Mouse (Mus musculus) gastrocnemius, adult 18-20 months (tissue): ENCODE measurements at regions not wholly inside any gene's neighbourhood (a gene's known extent, or its start where the extent isn't known, plus 50 kb on each side); places are given as distances from the start of the nearest gene placed in this dataset.

Experiments
- DNase-seq: peaks from one replicate; pipeline ENCODE4 v3.0.0; 2021; ENCODE audit warnings: low spot score

DNA sequence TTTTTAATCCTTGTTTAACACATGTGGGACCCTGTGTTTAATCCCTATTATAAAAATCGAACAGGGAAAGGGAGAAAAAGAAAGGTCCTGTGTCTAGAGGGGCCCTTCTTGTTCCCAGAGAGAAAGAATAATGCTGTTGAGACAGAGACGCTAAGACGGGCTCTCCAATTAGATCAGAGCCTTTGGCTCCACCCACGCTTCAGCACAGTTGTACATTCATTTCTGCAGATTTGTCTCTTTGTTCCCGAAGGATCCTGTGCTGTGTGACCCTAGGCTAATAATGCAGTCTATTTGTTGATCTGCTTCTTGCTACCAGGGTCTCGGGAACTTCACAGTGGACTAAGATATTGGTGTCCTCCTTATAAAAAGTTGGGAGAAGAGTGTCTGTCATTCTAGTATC is 92.0 kb downstream of the Cdc5l start:
- DNase-seq: no peak

DNA sequence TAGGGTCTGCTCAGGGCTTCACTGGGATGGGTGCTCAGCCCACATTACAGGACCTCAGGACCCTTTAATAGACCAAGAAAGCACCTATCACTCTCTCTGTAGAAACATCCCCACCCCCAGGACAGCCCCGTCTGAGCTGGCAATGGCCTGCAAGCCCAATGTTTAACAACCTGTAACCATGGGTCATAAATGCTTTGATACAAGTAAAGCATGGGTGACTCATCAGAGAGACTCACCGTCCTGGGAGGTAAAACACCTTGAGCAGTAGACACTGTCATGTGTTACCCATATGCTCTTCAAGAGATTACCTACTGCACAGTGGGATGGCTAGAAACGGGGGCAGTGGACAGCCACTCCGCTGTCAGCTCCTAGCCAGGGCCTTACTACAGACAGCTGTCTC is 92.7 kb downstream of the Cdc5l start:
- no peak for DNase-seq

DNA sequence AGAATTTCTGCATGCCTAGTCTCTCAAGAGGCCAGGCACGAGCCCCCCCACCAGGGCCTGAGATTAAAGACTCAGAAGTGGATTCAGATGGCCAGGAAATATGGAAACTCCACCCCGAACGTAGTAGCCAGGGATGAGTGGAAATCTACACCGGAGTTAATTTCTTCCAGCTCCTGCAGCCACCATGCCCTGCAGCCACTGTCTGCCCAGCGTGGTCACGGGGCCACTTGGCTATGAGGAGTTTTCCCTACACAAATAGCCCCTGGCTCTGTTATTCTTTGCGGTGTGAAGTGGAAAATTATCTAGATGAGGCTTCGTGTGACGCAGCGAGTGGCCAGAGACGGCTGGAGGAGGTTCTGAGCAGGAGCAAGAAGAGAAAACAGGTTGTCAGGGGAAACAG is 94.3 kb downstream of the Cdc5l start:
- DNase-seq: peak; percentile 29

DNA sequence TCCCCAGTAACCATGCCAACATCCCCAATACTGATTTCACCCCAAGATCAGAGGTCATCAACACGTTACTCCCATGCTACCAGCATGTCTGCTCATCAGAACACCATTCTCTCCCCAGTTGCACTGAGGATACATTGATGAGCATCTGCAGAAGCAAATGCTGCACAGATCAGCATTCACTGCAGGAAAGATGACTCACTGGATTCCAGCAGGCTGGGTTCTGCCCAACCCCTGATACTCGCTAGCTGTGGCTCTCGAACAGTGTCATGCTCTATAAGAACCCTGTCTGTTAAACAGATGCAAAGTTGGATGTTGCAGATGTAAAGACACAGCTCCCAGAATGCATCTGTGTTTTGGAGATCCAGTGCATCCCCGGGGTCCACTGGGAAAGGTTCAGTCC is 95.5 kb downstream of the Cdc5l start:
- no peak for DNase-seq

DNA sequence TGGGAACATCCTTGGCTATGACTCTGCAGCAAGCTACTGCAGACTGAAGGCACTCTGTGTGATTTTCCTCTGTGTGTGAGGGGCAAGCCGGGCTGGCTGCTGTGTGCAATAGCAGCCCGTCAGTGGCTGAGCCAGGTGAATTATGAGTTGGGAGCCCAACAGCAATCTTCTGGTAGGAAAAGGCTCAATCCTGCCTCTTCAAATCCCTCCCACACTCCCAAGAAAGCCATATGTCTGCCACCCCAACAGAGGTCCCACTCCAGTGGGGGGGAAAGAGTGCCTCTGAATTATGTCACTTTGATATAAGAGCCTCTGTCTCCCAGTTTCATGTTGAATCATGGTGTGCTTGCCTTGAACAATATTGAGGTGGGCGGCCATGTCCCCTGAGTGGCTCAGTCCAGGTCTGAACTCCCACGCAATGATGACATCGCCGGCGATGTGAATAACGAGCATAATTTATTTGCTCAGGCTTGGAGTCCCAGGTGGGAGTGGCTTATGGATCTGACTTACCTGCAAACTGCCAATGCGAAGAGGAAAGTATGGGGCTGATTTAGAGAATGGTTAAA is 97.9 kb downstream of the Cdc5l start:
- DNase-seq: no peak

DNA sequence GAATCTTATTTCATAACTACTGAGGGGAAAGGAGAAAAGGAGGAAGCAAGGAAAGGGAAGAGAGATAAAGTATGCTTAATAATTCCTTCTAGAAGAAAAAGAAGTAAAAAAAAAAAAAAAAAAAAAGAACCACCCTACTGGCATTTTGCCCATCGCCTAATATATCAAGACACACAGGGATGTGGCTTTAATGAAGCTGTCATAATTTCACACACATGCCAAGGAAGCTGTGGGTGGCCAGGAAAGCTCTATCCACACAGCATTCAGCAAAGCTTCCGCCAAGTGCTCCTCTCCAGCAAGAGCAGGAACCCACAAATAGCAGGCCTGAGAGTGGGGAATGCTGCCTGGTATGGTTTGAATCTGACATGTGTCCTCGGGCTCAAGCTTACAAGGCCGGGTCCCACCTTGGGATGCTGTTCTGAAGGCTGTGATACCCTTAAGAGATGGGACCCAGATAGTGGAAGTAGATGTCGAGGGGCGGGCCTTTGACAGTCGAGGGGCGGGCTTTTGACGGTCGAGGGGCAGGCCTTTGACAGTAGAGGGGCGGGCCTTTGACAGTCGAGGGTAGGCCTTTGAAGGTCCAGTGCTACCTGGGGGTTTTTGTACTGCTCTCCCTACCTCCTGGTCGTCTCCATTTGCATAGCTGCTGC is 98.7 kb downstream of the Cdc5l start:
- DNase-seq: no peak

DNA sequence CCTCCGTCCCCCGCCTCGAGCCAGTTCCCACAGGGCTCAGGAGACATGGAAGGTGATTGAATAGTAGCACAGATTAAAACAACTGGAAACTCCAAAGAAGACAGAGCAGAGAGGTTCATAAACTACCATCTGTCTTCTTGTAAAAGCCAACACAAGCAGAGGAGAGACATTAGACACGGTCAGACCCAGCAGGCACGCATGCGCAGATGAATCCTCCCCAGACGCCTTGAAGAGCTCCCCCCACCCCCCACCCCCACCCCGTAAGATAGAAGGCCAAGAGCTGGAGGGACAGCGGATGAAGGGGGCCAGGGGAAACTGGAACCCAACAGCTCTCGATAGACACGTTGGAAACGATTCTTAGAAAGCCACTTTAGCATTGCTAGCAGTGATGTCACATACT is 101.2 kb downstream of the Cdc5l start:
- no peak for DNase-seq

DNA sequence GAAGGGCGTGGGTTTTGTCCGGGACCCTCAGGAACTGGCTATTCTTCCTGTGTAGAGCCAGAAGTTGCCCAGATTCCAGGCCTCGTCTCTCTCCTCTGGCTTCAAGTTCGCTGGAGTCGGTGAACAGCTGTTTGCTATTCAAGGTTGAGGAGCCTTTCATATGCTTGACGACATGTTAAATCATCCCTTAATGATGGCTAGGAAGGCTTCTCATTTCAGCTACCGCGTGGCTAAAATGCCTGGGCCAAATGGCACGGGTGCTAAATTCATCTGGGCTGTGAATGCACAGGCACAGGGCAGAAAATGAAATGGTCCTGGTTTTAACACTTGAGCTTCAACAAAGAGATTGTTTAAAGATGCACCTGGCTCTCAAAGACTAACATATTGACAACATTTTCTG is 104.3 kb downstream of the Cdc5l start:
- no peak for DNase-seq

DNA sequence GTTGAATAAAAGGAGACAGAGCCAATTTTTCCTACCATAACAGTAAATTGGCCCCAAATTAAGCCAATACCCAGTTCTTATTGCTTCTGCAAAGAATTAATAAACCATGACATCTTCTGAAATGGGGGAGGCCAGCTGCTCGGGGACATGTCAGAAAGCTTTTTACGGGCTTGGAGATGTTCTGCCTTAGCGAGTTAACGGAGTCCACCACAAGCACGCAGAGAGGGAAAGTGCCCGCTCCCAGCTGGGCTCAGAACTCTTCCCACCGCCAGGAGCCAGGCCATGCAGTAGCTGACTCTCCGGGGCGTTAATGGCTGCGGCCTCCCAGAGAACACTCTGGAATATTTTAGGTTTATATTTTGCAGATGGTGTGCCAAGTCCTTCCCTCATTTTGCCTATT is 106.8 kb downstream of the Cdc5l start:
- no peak for DNase-seq

DNA sequence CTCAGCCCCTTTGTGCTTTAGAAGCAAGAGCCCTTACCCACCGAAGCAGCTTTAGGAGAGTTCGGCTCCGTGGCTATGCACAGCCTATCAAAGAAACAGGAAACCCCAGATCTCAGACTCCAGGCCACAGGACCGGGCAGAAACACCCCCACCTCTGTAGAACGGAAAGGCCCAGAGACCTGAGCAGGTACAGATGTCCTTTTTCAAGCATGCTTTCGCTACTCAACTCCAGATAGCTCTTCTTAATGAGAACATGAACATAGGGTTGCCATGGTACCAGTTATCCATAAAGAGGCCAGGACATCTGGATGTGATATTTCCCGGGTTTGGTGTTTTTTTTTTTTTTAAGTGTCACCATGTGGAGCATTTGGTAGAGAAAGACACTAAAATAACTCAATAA is 107.4 kb downstream of the Cdc5l start:
- no peak for DNase-seq

DNA sequence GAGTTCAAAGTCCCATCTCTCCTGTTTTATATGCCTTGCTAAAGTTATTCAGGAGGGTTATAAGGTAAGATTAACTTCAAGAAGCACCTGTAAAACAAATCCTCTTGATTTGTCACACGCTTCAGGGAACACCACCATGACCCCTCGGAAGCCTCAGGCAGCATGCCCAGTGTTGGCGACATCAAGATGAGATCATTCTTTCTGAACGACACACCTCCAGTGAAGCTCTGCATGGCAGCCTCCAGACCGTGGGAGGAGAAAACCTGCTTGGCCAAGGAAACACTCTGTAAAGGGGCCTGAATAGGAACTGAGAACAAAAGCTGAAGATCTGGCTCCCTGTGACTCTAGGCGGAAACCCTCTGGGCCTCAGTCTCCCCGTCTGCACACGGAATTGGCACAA is 110.7 kb downstream of the Cdc5l start:
- DNase-seq: no peak

DNA sequence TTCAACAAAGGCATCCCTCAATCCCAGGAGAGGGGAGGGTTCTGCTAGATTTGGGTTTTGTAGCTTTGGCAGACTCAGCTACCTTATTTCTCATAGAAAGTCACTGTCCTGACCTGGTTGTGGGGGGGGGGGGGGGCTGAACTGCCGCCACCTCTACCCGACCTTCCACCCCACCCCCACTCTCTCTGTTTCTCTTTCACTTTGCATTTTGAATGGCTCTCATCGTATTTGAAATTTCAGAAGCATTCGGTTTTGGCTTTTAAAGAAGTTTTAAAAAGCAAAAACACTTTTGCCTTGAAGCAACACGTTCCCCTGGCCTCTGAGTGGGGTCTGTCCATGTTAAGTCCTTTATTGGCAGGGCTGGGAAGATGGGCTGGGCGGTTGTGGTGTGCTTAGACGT is 113.5 kb downstream of the Cdc5l start:
- DNase-seq: no peak

DNA sequence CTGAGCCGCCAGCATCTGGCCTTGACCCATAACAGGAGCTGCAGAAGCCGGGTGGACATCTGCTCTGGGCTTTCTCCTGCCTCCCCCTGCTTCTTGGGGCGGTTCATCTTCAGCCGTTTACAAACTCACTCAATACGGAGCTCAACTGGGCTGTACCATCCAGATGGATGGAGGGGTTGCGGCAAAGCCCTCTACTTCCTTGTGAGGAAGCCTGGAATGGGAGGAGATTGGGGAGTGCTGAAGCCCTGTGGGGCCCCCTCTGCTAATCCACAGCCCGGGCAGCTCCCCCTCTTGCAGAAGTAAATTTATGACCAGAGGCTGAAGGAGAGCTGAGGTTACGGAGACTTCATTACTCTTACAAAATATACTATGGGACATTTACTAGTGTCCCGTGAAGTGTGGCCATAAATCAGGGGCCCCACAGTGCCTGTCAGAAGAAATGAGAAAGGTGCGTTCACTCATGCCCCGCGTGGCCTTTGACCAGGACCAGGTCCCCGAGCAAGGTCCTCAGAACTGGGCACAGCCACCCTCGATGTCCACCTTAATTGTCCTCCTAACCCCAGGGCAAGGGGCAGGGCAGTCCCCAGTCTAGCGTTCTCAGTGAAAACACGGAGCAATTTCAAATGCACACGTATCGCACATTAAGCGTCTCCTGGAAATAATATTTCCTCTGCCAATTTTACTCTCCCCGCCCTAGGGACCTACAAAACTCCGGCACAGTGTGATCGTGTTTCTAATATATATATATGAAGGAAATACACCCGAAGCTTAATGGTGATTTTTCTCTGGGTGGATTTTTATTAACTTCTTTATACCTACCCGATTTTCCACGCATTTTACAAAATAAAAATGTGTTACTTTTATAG is 115.1 kb downstream of the Cdc5l start:
- no peak for DNase-seq

DNA sequence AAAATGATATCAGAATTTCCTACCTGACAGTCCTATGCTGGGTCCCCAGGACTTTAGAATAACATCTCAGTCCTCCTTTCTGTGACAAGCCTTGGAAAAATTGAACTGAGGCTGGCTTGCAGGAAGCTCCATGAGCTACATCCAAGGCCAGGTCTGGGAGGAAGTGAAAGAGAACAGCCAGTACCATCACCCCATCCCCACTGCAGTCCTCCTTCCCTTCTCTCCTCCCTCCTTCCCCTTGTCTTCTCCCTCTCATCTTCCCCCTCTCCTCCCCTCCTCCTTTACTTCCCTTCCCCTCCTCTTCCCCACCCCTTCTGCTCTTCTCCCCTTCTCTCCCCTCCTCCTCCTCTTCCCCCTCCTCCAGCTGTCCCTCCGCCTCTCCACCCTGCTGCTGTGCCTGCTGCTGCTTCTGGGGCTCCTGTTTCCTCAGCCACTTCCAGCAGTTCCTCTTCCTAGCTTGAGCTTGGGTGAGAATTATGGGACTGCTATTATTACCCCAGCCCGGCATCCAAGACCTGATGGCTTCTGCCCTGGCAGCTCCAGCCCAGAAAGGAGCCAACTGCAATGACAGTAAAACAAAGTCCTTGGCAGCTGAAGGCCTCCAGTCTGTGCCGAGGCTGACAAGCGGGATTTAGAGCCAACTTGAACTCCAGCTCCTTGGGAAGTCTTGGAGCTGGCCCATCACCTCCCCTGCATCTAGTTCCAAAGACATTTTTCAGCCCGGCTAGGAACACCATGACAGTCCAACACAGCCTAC is 120.8 kb downstream of the Cdc5l start:
- DNase-seq: peak; percentile 86

DNA sequence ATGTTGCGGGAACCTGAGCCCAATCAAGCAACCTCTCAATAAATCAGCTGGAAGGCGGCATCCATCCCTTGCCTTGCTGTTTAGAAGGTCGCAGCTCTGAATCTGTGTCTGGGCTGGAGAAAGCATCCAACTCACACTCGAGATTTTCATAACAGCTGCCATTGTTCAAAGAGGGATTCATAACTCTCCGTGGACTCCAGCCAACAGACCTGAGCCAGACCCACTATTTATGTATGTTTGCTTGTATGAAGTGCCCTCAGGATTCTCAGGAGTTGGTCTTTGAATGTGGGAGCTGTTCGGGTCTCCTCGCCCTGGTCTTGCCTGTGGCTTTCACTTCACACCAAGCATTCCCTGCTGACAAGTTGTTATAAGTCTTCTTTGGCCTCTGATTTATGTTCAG is 127.0 kb downstream of the Cdc5l start:
- no peak for DNase-seq

DNA sequence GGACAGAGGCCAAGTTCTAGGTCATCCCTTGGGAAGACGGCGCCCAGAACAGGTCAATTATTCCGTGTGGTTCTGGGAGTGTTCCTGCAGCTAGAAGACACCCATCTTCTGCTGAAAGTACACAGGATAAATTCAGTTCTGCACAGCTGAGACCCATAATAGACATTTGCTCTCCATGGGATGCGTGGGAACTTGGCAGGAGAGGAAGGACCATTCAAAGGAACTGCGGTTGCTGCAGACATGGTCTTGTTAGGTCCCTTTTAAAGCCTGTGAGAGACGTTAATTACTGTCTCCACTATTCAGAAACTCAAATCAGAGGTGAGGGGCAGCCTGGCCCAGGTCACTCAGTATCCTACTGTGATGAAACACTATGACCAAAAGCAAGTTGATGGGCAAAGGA is 130.4 kb downstream of the Cdc5l start:
- no peak for DNase-seq

DNA sequence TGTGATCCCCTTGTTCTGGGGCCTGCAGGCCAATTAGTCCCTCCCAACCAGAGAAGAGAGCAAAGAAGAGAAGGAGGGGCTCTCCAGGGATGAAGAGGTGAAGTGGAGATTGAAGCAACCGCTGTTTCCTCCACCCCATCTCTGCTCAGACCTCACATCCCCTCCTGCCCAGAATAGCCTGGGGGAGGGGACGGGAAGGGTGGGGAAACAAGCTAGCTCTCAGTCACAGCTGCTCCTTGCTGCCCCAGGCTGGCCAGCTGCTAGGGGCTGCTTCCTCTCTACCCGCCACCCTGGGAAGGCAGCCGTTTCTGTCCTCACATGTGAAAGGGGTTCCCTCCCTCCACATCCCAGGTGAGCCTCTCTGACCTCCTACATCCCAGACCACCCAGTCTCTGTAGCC is 135.2 kb downstream of the Cdc5l start:
- no peak for DNase-seq

DNA sequence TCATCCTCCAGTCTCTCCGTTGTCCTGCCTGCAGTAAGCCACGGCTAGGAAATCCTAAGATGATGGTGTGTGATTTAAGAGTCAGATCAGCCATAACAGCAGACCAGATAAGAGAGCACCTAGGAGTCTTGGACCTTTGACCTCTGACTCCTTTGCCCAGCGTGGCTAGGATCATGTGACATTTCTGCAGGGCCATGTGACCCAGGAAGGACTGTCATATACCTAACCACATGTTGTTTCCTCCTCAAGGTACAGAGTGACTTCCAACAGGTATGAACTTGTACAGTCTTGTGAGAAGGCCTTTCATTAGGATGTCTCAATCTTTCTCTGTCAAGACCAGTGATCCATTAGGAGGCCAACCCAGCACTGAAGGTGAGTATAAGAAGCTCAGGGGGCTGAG is 135.7 kb downstream of the Cdc5l start:
- DNase-seq: no peak

DNA sequence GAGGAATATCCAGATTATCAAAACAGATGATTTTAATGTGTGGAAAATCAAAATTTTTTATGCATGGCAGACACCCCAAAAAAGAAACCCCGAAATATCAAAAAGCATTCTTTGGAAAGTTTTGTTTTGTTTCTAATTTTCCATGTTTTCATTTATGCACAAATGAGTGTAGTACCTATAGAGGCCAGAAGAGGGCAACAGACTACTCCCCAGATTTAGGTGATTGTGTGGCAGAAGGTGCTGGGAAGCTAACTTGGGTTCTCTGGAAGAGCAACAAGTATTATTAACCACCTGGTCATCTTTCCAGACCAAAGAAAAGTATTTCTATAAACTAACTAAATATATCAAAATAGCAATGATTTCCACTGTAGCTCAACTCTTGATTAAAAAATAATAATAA is 137.2 kb downstream of the Cdc5l start:
- no peak for DNase-seq

DNA sequence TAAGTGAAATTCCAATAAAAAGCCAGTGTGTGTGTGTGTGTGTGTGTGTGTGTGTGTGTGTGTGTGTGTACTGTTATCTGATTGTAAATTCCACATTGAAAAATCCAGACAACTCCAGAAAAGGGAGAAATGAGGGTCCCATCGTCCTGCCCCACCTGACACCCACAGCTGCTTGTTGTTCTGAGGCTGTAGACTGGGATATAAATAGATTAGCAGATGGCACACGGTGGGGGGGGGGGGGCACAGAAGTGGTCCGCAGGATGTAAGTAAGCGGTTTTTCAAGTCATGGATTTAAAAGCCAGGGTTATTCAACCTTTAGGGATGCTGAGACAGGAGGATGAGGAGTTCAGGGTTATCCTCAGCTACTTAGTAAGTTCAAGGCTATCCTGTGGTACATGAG is 138.7 kb downstream of the Cdc5l start:
- DNase-seq: no peak

DNA sequence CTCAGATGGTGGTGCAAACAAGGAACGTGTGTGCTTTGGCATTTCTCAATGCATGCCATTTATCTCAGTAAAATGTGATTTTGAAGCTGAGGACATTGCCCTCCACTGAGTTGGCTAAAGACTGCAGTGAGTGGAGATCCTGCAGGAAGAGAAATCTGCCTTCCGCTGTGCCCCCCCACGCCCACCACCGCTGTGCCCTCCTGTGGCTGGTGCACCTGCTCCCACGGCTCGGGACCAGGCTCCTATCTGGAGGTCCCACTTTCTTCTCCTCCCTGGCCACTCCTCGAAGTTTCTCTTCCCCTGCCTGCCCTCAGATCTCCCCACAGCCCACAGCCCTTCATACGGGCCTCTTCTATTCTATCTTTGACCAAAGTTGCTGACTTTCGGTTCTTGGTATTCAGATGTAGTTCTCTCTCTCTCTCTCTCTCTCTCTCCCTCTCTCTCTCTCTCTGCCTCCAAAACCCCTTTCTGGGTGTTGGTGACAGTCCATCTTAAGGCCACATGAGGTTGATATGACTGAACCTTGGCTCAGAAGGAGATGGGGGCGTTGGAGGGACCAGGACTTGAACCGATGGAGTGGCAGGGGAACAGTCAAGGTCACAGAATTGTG is 139.2 kb downstream of the Cdc5l start:
- no peak for DNase-seq

DNA sequence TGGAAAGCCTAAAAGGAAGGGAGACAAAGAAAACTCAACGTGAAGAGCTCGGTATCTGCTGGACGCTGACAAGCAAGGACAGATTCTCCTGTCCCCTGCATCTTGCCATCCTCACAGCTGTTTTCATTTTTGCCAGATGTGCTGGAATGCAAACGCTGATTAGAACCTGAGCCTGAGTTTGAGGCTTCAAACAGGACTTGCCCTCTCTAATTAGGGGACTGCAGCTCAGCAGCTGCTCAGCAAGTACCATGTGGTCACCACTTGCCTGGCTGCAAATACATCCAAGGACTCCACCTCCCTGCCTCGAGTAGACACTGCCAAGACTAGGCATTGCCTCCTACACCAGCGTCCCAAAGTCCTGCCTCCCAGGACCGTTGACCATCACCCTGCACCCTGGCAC is 140.7 kb downstream of the Cdc5l start:
- no peak for DNase-seq
